Mouse (Mus musculus) heart, postnatal 0 days (tissue): Measurements from ENCODE around the gene Iqcf5.

Experiments used
- CTCF ChIP-seq: IDR thresholded peaks from 2 replicates; pipeline ENCODE4 v1.5.1; 2016; ENCODE audit warnings: antibody characterized with exemption, control low read depth, low read depth
- EP300 ChIP-seq: IDR thresholded peaks from 2 replicates; pipeline ENCODE4 v1.6.1; 2016; ENCODE audit warnings: antibody characterized with exemption, low read depth

GRCm38 (mm10) chr9:106465571-106466200 is 48.7 kb upstream of the Iqcf5 start, which contains the start of gene Gpr62:
- TF ChIP-seq CTCF (no peak), EP300 (no peak)
